Mouse (Mus musculus) gastrocnemius, postnatal 25 days (tissue): ENCODE results near the gene Sf3b5. TPM values are rescaled to one million over a fixed set of nuclear protein-coding genes. Genes with fewer than 3 reads are reported as not detected.
"Not testable (repeated sequence)": the region's sequence is repeated elsewhere in the genome, so short reads cannot be mapped to it uniquely, and the experiment has no call there.

Source experiments
- DNase-seq: peaks from one replicate; pipeline ENCODE4 v3.0.0; 2022
- total RNA-seq, 2 experiments: library from RNA; stranded (reverse); gene quantifications; 1 replicate in 1 of 2; 2 replicates in 1 of 2; pipeline ENCODE4 v1.2.3; 2021

Gene Sf3b5
- total RNA-seq, 2 experiments from 2014 or later, result 4.6 to 4.9 TPM

GRCm38 (mm10) chr10:13007876-13008736 lies 3.0 kb downstream of the Sf3b5 start:
- peak; percentile 94 for DNase-seq

- no peak for DNase-seq
Measured at GRCm38 (mm10) chr10:13008737-13009121, 3.6 kb downstream of the Sf3b5 start.

GRCm38 (mm10) chr10:13014026-13014425 lies 8.9 kb downstream of the Sf3b5 start:
- DNase-seq, result no peak

- no peak for DNase-seq
Measured at GRCm38 (mm10) chr10:13016573-13016972, 11.4 kb downstream of the Sf3b5 start.

- DNase-seq, result no peak
Measured at GRCm38 (mm10) chr10:13018510-13018909, 13.4 kb downstream of the Sf3b5 start.

- no peak for DNase-seq
Measured at GRCm38 (mm10) chr10:13019026-13019425, 13.9 kb downstream of the Sf3b5 start.

- no peak for DNase-seq
Measured at GRCm38 (mm10) chr10:13022103-13022502, 17.0 kb downstream of the Sf3b5 start.

- DNase-seq, result not testable (repeated sequence)
Measured at GRCm38 (mm10) chr10:13023985-13024384, 18.8 kb downstream of the Sf3b5 start.

GRCm38 (mm10) chr10:13027702-13028101 lies 22.6 kb downstream of the Sf3b5 start:
- DNase-seq, result no peak

GRCm38 (mm10) chr10:13028215-13028614 lies 23.1 kb downstream of the Sf3b5 start:
- no peak for DNase-seq

- DNase-seq, result no peak
Measured at GRCm38 (mm10) chr10:13029416-13029815, 24.3 kb downstream of the Sf3b5 start.

GRCm38 (mm10) chr10:13035270-13035669 lies 30.1 kb downstream of the Sf3b5 start:
- DNase-seq, result no peak

- DNase-seq, result no peak
Measured at GRCm38 (mm10) chr10:13039637-13040174, 34.6 kb downstream of the Sf3b5 start.

GRCm38 (mm10) chr10:13044659-13045058 lies 39.5 kb downstream of the Sf3b5 start:
- no peak for DNase-seq

- DNase-seq, result no peak
Measured at GRCm38 (mm10) chr10:13047816-13048215, 42.7 kb downstream of the Sf3b5 start.

- no peak for DNase-seq
Measured at GRCm38 (mm10) chr10:13056863-13057381, 51.8 kb downstream of the Sf3b5 start.

Other genes starting within 250 kb of the Sf3b5 start
- 10 to 100 TPM; 29.6 to 39.0 TPM for gene Utrn, start 136.0 kb upstream of the Sf3b5 start, total RNA-seq
- gene Stx11, start 41.0 kb upstream of the Sf3b5 start, total RNA-seq, result under 1 TPM; 0.24 to 0.28 TPM
- gene Plagl1, start 55.2 kb downstream of the Sf3b5 start, total RNA-seq, result 10 to 100 TPM in 1 of 2 experiments, 1 to 10 TPM in 1; 5.0 to 10.6 TPM
- gene Zc2hc1b, start 172.7 kb downstream of the Sf3b5 start, total RNA-seq, result not detected
- 10 to 100 TPM; 25.1 to 26.9 TPM for gene Ltv1, start 187.8 kb downstream of the Sf3b5 start, total RNA-seq